Mouse (Mus musculus) liver, embryonic 14.5 days (tissue): ENCODE results near the gene Scarf2.

Experiments used
- CTCF ChIP-seq: IDR thresholded peaks from 2 replicates; pipeline ENCODE4 v1.5.1; 2016; ENCODE audit warnings: antibody characterized with exemption, low read depth, control low read depth
- EP300 ChIP-seq: IDR thresholded peaks from 2 replicates; pipeline ENCODE4 v1.6.1; 2016; ENCODE audit warnings: antibody characterized with exemption, low read depth

DNA sequence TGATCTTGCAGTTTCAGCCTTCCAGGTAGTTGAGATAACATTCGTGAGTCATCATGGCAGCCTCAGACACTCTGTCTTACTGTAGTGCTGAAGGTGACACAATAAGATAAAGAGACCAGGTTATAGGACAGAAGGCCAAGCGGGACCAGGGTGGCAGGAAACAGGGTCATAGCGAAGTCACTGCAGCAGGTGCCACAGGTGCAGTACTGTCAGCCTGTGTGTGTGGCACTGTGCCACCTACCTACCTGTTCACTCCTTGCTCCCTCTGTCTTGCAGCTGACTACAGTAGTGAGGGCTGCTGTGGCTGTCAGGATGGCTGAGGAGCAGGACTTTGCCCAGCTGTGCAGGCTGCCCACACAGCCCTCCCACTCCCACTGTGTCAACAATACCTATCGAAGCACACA, 33.0 kb upstream of the Scarf2 start:
- TF ChIP-seq CTCF (no peak), EP300 (no peak; the same call in 1 of the 2 replicates)
